Mouse (Mus musculus): ENCODE results near the gene Prcp.
"Not testable (repeated sequence)": the region's sequence is repeated elsewhere in the genome, so short reads cannot be mapped to it uniquely, and the experiment has no call there.

Prcp gene

DNA sequence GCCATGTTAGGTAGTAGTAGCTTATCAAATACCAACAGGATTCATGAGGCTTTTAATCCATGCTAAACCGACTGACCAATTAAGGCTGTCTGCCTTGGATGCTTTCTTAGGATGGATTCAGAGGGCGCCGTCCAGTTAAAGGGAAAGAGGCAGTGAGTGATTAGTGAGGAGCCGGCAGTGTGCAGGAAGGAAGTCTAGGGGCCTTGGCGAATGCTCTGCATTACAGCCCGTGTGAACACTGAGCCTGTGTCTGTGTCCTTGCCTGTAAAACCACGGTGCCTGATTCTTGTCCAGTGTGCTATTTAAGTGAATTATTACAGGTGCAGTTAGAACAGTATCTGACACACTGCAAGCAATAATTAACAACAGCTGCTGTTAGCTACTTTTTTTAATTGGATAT lies 104.5 kb downstream of the Prcp start:
- not testable (repeated sequence) for DNase-seq (ENCODE audit: low spot score)

DNA sequence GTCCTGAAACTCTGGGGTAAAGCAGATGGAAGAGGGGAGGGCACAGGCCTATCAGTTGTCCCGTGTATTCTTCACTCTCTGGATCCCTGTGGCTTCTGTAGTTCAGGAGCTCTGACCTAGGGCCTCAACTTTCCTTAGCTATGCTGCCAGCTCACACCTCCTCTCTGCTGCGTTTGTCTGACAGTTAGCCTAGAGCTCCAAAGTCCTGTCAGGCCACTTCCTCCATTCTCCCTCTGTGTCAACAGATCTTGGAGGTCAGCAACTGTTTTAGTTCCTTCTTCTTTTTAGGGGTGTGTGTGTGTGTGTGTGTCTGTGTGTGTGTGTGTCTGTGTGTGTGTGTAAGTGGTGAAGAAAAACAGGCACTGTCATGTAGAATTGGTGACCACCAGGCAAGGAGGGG lies 106.5 kb downstream of the Prcp start:
- no peak for DNase-seq (ENCODE audit: low spot score)

DNA sequence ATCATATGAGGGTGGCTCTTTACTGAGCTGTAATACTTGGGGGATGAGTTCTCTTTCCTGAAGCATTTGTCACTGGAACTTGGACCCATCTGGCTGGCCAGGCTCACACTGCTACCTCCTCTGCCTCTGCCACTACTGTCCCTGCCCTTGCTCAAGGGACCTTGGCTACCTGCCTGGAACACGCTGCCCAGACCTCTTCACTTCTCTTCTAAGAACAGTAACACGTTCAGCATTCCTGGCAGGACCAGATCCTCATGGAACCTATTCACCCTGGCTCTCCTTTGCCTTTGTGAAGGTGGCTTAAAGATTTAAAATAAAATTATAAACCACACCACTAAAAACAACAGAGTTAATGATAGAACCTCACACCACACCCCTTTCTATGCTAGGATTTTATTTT lies 107.6 kb downstream of the Prcp start:
- no peak for DNase-seq (ENCODE audit: low spot score)
